Mouse (Mus musculus) left cerebral cortex, adult 8-10 months (tissue): ENCODE measurements around the gene Ndufaf2. TPM values are rescaled to one million over a fixed set of nuclear protein-coding genes. Genes with fewer than 3 reads are reported as not detected.

Experiments
- DNase-seq, 2 experiments: peaks; one replicate each; pipeline ENCODE4 v3.0.0; 2022; ENCODE audit warnings: low spot score in 2 of 2
- total RNA-seq, 4 experiments: library from RNA; stranded (reverse); gene quantifications; 2 replicates each; pipeline ENCODE4 v1.2.4; 2022

Ndufaf2 gene
- total RNA-seq, 4 experiments from 2014 or later = 18.7 to 25.3 (median 22.8) TPM

DNA sequence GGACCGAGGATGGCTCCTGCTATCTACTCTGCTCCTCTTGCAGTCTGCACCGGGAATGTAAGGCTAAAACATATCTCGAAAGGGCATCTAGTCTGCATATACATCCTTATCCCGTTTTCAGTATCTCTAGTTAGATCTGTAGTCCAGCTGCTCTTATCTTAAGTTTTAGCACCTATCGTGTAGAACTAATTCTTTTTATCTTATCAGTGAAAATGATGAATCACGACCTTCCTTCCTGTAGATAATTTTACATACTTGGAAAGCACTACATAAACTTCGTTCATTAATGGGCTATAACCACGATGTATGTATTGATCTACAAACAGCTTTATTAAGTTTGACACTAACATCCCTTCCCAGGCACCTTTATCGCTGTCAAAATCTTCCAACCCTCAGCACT, 118.5 kb downstream of the Ndufaf2 start:
- no peak for DNase-seq

DNA sequence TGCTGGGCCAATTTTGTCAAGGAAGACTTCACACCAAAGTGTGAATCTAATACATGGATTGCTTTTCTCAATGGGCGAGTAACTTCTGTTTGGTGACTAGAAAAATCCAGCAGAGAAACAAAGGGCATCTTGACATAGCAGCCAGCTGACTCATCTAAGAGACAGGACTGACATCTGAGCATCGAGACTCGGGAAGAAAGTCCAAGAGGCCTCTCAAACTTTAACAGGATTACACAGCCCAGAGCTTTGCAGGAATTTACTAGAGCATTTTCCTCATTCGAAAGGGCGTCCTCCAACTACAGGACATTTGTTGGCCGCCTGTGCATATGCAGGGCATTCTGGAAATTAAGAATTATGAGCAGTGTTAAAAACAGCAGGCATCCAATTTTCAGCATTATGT, 119.0 kb downstream of the Ndufaf2 start:
- DNase-seq = no peak

DNA sequence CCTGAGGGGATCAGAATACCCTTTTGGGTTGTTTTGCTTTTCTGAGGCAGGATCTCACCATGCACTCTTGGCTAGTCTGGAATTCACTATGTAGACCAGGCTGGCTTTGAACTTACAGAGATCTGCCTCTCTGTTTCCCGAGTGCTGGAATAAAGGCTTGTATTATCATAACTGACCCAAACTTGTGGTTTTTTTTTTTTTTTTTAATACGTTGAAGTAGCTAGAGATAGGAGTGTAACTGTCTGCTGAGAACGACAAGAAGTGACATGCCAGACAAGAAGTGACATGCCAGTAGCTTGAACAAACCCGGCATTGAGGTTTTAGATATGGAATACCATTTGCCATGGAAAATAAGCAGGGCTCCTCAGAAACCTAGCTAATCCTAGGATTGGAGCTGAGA, 125.6 kb downstream of the Ndufaf2 start:
- no peak for DNase-seq

DNA sequence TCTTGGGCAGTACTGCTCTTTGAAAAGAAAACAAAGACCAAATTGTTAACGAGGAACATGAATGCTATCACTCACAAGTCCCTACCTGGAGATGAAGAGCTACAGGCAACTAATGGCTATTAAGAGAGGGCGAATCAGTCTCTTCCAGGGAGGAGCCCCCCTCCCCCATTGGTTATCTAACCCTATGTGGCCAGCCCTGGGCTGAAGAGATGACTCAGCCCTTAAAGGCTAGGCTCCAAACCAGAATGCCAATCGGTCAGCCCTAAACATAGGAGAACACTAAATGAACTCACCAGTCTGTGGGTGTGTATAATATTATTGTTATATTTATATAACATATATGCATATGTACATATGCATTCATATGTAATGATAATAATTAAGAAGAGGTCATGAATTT, 132.6 kb downstream of the Ndufaf2 start:
- DNase-seq = no peak

DNA sequence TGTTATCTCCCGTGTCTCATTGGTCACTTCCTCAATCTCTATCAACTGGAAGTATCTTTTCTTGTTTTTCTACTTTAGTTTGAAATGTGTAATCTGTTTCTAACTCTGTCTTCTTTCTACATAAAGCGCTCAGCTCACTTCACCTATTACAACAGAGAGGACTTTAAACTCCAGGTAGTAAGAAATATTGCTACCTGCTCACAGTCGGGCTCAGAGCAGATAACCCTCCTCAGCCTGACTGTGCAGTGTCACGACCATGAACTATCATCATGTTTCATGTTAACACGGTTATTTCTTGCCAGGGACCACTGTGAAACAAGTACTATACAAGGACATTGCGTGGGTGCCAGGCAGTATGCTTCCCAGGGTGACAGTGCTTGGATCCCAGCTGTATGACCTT, 141.1 kb downstream of the Ndufaf2 start:
- DNase-seq = no peak

DNA sequence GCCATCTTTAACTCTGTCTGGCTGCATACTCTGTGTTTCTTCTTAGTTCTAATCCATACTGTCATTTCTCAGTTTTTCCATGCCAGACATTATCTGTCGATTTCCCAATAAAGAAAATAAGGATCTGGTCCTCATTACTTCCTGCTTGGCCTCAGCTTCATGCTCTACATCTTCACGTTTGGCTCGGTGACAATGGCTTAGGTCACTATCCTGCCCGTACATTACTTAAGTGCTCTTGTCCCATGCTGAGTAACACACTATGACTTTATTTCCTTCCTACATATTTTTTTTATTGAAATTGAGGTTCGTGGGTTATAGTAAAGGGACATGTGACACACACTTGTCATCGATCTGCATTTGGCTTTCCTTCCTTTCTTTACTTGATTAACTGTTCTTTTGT, 143.3 kb downstream of the Ndufaf2 start:
- DNase-seq = no peak

DNA sequence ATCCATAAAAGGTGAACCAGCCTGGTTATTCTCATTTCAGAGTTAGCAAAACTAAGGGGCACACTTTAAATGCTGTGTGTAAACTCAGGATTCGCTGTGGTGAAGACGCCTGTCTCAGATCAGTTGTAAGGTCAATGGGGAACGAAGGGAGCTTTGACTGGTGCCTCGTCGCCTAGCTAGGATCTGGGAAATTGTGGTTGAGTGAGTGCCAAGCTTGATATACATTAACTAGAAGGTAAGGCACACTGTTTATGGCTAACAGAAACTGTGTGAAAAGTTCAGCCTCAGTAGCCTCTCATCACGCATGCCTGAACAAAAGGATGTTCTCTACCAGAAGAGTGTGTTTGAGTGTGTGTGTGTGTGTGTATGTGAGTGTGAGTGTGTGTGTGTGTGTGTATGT, 144.6 kb downstream of the Ndufaf2 start:
- no peak for DNase-seq

DNA sequence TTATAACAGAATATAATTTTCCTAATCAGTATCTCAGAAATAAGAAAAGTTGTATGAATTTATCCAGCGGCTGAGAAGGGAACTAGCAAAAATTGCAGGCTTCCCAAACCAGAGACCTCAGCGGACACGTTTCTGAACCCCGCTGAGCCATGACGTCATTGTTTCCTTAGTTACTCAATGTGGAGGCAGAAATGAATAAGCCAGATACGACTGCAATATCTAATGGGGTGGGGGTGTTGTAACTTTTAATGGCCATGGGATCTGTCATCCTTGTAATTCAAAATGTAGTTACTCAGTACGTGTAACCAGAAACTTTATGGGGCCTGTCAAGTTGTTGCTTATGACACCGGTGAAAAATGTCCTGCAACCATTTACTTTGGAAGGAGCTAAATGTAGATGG, 145.3 kb downstream of the Ndufaf2 start:
- no peak for DNase-seq

DNA sequence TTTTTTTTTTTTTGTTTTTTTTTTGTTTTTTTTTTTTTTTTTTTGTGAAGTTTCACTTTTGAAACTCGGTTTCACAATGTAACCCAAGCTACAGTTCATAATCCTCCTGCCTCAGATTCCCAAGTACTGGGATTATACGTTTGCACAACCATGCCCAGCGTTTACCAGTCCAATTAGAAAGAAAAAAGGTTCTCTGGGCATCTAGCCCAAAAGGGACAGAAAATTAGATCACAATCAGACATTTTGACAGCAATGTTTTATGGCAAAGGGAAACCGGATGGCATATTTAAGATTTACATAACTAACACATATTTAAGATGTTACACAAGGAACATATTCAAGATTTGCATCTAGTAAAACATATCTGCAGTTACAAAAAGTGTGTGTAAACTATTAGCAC, 150.6 kb downstream of the Ndufaf2 start:
- no peak for DNase-seq

DNA sequence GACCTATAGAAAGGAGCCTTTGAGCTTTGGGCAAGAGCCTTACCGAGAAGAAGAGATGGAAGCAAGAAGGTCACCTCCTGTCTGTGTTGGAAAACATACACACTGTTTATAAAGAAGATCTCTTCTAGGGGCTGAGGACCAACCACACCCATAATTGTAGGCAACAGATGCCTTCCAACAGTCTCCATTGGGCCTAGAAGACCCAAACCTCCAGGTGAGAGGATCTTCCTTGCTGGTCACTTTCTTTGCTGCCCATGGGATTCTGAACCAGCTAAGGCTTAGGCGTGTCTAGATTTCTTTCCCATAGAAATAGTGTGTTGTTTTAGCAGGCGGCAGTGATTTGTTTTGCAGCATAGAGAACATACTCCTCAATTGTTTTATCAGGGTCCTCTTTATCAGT, 162.1 kb downstream of the Ndufaf2 start:
- DNase-seq = no peak

DNA sequence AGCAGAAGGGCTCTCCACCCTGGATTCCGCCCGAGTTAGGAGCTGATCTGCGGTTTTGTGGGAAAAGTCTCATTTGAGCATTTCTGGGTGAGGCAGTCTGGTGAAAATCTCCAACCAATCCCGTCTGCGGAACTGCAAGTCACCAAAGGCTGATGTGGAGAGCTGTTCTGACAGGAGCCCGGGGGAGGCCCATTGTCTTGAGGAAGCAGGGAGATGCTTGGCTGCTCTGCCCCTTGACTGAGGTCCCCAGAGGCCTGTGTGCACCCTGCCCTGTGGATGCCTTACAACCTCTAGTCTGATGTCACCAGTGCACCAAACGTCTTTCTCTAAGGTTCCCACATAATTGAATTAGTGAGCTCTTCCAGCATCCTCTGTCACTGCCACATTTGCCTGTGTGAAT, 163.2 kb downstream of the Ndufaf2 start:
- no peak for DNase-seq

DNA sequence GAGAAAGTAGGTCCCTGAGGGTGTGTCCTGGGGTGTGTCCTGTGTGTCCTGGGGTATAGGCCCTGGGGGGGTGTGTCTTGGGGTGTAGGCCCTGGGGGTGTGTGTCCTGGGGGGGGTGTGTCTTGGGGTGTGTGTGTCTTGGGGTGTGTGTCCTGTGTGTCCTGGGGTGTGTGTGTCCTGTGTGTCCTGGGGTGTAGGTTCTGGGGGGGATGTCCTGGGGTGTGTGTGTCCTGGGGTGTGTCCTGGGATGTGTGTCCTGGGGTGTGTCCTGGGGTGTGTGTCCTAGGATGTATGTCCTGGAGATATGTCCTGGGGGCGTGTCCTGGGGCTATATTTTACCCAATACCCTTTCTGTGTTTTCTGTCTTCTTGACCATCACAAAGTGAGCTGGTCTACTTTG, 165.8 kb downstream of the Ndufaf2 start:
- no peak for DNase-seq

DNA sequence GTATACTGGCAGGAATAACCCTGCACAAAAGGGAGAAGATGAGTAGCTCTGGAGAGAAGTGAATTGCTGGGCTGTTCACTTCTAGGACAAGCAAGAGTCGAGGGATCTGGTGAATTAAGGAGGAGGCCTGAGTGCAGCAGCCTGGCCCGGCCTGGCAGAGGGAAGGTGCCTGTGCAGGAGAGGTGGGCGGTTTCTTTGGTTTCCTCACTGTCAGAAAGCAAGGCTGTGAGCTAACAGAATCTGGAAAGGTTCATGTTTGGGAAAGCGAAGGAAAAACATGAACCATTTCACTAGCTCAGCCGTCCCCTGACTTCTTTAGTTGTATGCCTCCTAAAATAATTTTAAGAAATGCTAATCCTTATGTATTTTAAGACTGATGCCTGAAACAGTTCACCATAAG, 173.8 kb downstream of the Ndufaf2 start:
- no peak for DNase-seq

DNA sequence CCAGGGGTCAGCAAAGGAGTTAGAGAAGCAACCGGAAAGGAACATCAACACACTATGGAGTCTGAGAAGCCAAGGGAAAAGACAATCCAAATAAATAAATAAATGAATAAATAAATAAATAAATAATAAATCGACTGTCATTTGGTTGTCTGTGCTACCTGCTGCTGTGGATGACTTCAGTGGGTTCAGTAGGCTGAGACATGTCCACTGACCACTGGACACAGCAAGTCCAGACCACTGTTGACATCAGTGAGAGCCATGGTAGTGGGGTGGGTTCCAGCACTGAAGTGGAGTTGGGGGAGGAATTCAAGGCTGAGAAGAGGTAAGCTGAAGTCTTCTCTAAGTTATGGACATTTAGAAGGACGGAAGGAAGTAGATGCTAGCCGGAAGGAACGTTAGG, 174.2 kb downstream of the Ndufaf2 start:
- DNase-seq = no peak

DNA sequence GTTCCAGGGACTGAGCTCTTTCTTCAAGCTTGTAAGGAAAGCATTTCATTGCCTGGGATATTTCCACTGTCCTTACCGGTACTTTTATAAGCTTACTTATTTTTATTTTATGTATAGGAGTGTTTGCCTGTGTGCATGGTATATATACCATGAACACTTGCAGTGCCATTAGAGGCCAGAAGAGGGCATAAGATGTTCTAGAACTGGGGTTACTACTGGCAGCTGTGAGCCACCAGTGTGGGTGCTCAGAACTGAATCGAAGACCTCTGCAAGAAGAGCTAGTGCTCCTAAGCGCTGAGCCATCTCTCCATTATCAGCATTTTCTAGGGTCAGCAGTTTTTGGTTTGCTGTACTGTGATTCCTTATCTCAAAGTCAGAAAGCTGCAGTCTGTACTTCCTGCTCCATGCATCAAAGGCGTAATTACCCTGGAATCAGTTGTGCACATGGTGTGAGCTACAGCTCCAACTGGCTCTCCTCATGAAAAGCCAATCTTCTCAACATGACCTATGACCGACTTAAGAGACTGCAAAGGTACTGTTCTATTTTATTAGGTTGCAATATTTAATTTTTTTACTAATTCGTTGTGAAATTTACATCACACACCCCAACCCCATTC, 175.1 kb downstream of the Ndufaf2 start:
- no peak for DNase-seq

DNA sequence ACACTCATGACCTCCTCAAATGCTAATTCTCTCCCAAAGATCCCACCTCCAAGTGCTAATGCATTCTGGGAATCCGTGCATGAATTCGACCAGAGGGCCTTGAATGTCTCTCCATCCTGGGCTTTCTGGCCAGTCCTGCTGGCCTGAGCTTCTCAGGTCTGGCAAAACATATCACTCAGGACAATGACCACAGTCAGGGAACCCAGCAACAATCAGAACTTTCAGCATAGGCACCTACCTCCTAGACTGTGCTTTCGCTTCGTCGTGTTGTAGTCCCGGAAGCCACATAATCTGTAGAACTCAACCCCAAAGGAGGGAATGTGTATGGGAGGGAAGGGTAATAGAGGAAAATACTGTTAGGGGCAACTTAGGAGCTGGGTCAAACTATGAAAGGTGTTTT, 179.0 kb downstream of the Ndufaf2 start:
- DNase-seq = no peak

DNA sequence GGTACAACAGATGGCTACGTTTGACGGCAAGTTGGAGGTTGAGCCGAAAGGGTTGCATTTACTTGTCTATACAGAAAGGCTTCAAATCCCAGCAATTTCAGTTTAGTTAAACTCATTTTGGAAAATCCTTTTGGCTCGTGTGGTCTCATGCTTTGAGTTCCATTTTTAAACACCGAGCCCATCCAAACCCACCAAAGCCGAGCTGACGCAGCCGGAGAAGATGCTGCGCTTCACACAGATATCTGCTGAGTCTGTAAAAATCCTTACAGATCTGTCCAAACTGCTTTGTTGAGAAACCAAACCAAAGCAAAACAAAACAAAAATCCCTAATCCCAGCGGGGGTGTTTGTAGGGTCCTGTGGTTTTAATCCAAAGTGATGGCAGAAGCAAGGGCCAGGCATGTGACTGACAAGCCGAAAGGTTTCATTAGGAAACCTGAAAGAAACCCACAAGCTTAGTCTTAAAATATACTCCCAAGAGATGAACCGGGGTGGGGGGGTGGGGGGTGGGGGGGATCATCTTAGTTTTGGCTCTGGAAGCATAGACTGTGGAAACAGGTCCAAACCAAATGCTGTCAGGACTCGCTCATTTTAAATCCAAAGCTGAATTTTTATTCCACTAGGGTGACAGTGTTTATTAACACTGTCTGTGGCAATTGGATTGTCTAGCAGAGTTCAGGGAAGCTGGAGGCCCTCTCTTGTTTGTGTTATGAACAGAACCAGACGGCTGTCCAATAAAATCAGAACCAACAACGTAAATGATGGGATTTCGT, 181.4 kb downstream of the Ndufaf2 start:
- DNase-seq = no peak

DNA sequence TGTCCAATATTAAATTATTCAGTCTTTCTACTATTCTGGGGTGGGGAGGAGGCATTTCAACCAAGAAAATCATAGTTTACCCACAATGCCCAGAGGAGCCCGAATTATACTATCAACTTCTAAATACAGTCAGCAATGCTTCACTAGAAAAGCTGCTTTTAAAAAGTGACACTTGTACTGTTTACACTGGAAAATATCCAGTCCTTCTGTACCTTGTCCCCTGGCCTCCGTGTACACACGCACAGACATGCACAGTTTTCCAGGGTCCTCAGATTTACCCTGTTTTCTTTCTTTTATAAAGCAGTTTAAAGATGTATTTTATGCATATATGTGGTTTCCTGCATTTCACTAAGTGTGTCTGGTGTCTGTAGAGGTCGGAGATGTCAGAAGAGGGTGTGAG, 186.0 kb downstream of the Ndufaf2 start:
- DNase-seq = no peak

DNA sequence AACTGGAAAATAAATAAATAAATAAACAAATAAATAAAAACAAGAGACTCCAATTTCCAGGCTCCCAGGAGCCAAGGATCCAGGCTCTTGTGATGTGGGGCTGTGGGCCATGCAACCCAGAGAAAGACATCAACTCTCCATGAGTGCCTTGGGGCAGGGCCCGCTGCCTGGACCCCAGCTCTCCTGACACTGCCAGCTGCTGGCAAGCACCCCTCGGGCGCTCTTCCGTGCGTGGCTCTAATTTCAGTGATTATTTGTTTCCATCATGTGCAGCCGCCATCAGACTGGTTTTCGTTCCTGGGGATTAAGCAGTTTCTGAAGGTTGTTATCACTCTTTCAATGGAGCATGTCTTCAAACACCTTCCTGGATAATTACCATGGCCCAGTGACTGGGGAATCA, 186.6 kb downstream of the Ndufaf2 start:
- no peak for DNase-seq

DNA sequence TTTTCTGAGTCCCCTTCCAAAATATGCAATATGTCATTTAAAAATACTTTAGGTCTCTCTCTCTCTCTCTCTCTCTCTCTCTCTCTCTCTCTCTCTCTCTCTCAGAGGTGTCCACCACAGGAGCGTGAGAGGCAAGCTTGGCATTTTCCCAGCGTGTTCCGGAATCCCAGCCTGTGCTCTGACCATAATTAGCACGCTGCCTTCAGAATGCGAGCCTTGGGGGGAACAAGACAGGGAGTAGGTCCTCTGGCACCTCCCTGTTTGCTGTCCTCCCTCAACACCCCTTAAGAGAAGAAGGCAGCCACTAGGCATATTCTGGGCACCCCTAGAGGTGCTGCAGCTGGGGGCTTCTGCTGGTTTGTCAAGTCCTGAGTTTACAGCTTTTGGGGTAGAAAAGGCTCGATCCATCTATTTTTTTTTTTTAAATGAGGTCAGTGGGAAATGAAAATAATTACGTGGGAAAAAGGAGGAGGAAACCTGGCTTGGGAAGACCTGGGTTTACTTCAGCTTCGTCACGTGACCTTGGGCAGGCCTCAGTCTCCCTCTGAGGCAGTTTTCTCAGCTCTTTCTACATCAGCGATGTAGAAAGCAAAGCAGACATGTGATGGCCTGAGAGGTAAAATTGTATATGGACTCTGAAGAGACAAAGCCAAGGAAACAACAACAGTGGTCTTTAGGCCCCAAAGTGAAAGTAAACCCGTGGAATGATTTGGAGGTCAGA, 187.8 kb downstream of the Ndufaf2 start:
- no peak for DNase-seq

DNA sequence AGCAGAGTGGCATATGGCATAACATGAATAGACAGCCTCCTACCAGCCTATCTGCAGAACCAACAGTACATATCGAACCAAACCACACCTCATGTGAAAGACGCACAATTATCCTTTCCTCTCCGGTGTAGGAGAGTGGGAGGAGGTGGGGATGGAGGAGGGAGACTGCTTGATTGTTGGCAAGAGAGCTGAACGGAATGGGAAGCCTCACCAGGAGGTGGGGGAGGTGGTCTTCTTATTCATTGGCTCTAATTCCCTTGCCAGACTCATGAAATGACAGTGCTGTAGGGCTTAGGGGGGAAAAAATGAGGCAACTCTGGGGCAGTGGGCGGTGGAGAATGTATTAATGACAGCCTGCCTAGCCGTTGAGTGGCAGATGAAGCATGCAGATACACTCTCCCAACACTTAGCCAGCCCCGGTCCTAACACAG, 188.4 kb downstream of the Ndufaf2 start:
- peak; percentile 15 to 61 for DNase-seq

DNA sequence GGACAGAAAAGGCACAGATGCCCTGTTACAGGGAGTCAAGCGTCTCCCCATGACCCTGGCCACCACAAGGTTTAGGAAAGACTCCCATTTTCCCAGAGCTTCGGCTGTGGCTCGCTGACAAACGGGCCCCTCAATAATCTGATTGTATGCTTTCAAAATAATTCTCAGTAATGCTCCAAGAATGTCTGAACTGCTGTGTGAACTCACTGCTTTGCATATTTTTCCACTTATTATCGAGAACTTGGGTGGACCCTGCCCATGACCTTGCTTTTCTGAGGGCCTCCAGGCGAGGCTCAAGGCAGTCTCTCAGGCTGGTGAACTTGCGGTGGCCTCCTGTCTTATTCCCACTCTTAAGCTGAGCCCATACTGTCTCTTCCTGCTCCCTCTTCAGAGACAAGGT, 193.8 kb downstream of the Ndufaf2 start:
- DNase-seq = no peak

DNA sequence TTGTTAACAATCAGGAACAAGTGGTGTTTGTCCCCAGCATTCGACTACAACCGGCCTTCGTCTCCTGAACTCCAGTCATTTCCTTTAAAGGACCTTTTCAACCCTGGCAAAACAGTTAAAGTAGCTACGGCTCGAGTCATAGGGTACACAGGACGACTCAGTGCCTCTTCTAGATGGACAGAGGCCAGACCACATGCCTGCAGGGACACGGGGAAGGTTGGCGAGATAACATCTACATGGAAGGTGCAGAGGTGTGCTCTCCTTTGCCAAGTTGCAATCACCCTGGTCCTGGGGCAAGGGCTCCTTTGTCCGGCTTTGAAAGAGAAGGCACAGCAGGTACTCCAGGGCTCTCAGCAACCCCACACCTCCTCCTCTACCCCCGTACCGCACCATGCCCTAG, 195.0 kb downstream of the Ndufaf2 start:
- no peak for DNase-seq
